7 mouse cellular contexts compared by ENCODE assay signal in the genomic region with DNA sequence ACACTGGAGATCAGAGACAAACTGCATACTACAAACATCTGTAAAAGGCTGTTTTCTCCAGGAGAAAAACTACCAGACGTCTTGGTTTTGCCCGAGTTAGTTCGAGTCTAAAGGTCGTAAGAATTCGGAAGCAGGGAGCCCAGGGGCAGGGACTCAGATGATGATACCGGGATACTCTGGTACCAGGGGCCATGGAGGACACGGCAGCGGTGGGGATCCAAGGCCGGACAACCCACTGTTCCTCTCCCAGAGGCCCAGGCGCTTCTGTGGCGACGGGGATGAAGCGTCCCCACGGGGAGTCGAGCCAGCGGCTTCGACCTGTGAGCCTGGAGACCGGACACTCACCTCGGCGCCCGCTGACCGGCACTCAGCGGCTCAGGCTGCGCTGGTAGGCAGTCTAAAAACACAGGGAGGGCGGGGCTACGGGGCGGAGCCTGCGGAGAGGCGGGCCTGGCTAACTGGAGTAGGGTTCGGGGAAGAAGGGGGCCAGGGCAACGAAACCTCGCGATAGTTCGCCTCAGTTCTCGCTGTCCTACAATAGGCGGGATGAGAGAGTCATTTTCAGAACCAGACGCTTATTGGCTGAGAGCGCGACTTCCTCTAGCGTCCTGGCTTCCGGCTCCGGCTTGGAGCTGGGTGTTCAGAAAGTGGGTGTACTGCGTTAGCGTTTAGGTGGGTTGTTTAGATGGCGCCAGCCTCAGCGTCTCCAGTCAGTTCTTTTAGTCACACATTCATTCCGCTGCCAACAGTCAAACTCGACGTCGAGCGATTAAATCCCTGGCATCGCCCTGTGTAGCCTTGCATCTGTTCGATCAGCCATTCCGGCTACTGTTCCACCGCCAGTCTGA. TPM values are rescaled to one million over a fixed set of nuclear protein-coding genes. Genes with fewer than 3 reads are reported as not detected.
A peak's percentile ranks its signal among the peaks of the same experiment; 100 is the strongest.
DNase-seq lines count a peak whose midpoint lies in the region; ATAC-seq lines count a peak whose summit lies in the region.

Lrrc28 (minus strand) TSS at position 436 of the 848 bp plus-strand sequence.

- peak within 1 kb of the TSS; percentile 79 for H3K4me3 ChIP-seq in intestine, embryonic 15.5 days (replicated peaks)
- peak within 1 kb of the TSS; percentile 81 for H3K4me3 ChIP-seq in midbrain, embryonic 10.5 days

- peak within 1 kb of the TSS; percentile 87 for H3K27ac ChIP-seq in intestine, embryonic 15.5 days
- H3K27ac ChIP-seq in midbrain, embryonic 10.5 days (replicated peaks), result peak within 1 kb of the TSS; percentile 90

- H3K36me3 ChIP-seq in intestine, embryonic 15.5 days, result no peaks in the 10 kb centered on the region
- H3K36me3 ChIP-seq in midbrain, embryonic 10.5 days, result no peaks in the 10 kb centered on the region

- ATAC-seq in intestine, embryonic 15.5 days, result peak; percentile 99

- H3K9me3 ChIP-seq in intestine, embryonic 15.5 days, result no peaks in the 10 kb centered on the region
- no peaks in the 10 kb centered on the region for H3K9me3 ChIP-seq in midbrain, embryonic 10.5 days (replicated peaks)

- peak within 1 kb of the TSS; percentile 62 for H3K4me2 ChIP-seq in intestine, embryonic 15.5 days (replicated peaks)

- H3K4me1 ChIP-seq in intestine, embryonic 15.5 days (replicated peaks), result peaks cover 18% of the 10 kb centered on the region; the same call in 1 of the 2 replicates
- H3K4me1 ChIP-seq in midbrain, embryonic 10.5 days, result peaks cover 43% of the 10 kb centered on the region

- WGBS in intestine, embryonic 15.5 days, result under 1% methylated on average over 55 of the region's 55 CpGs
- under 1% methylated on average over 55 of the region's 55 CpGs for WGBS in midbrain, embryonic 10.5 days

- peak; percentile 99 for DNase-seq in adrenal gland, adult 2 months
- peak; percentile 99 for DNase-seq in embryo, embryonic 11.5 days (ENCODE audit: low read depth, low spot score)
- peak; percentile 98 to 99 for DNase-seq in gastrocnemius, postnatal 36 days
- peak; percentile 99 to 100 for DNase-seq in left cerebral cortex, postnatal 25 days (ENCODE audit: low spot score in 2 of 2)
- DNase-seq in midbrain, embryonic 10.5 days (ENCODE audit: low spot score), result peak; percentile 99
- DNase-seq in right cerebral cortex, postnatal 4 days, result peak; percentile 96

- intact Hi-C loops in gastrocnemius, postnatal 36 days (cut with DNase I), result no loop called here
- intact Hi-C loops in left cerebral cortex, postnatal 25 days (cut with DNase I), result no loop called here

- peak within 1 kb of the TSS; percentile 81 for H3K9ac ChIP-seq in intestine, embryonic 15.5 days

- no peaks in the 10 kb centered on the region for H3K27me3 ChIP-seq in intestine, embryonic 15.5 days (replicated peaks)
- no peaks in the 10 kb centered on the region for H3K27me3 ChIP-seq in midbrain, embryonic 10.5 days (ENCODE audit: low read depth, poor library complexity, severe bottlenecking)

RNA-seq across cellular contexts. Expression of gene Lrrc28, which starts in this region (rescaled TPM):
- total RNA-seq in adrenal gland, adult 2 months (2021), result 10 to 100 TPM; 19.4 to 24.7 TPM
- 18.6 and 24.1 TPM in 2 replicates for polyA plus RNA-seq in adrenal gland, adult 2 months (2012; rRNA removed)
- 10 to 100 TPM; 22.8 to 23.2 TPM for total RNA-seq in gastrocnemius, postnatal 36 days (2021)
- polyA plus RNA-seq in intestine, embryonic 15.5 days (2015; fragmentation: Nextera tagmentation; extraction: Ambion mirVana), result 8.9 and 10.4 TPM in 2 replicates
- 10 to 100 TPM; 33.8 to 36.8 TPM for total RNA-seq in left cerebral cortex, postnatal 25 days (2021)
- polyA plus RNA-seq in midbrain, embryonic 10.5 days (2016; fragmentation: Nextera tagmentation; extraction: Ambion mirVana), result 19.5 and 21.9 TPM in 2 replicates

Comparison
In these comparisons a context has a peak if more than half of its experiments do, and no peak if none do; other contexts are left out.
1. Peak in every context shown above with its lines: DNase-seq, ATAC-seq, H3K4me3 ChIP-seq and H3K27ac ChIP-seq.